Mouse (Mus musculus) frontal cortex, postnatal 36 days (tissue): Measurements from ENCODE around the gene Ccdc60.
"Not testable (repeated sequence)": the region's sequence is repeated elsewhere in the genome, so short reads cannot be mapped to it uniquely, and the experiment has no call there.

Source experiments
- DNase-seq, 2 experiments: peaks; one replicate each; pipeline ENCODE4 v3.0.0; 2022; ENCODE audit warnings: low spot score in 2 of 2

The Ccdc60 gene

GRCm38 (mm10) chr5:116288849-116289570 lies at the start of gene Ccdc60:
Ccdc60 (minus strand) TSS chr5:116288985.
- no peak for DNase-seq

- no peak for DNase-seq
These were observed 47.4 kb upstream of the Ccdc60 start for GRCm38 (mm10) chr5:116336191-116336590.

GRCm38 (mm10) chr5:116328911-116329310 lies 40.1 kb upstream of the Ccdc60 start:
- no peak for DNase-seq

GRCm38 (mm10) chr5:116323401-116323800 lies 34.6 kb upstream of the Ccdc60 start:
- DNase-seq = no peak

GRCm38 (mm10) chr5:116322365-116323027 lies 33.7 kb upstream of the Ccdc60 start:
- peak in 1 of 2 experiments; percentile 11 for DNase-seq

GRCm38 (mm10) chr5:116313711-116314110 lies 24.9 kb upstream of the Ccdc60 start:
- DNase-seq = no peak

- no peak for DNase-seq
These were observed 23.4 kb upstream of the Ccdc60 start for GRCm38 (mm10) chr5:116312111-116312737.

GRCm38 (mm10) chr5:116311636-116312035 lies 22.9 kb upstream of the Ccdc60 start:
- no peak for DNase-seq

GRCm38 (mm10) chr5:116309383-116309801 lies 20.6 kb upstream of the Ccdc60 start:
- no peak for DNase-seq

- DNase-seq = no peak
These were observed 16.8 kb upstream of the Ccdc60 start for GRCm38 (mm10) chr5:116305557-116305956.

GRCm38 (mm10) chr5:116305146-116305545 lies 16.4 kb upstream of the Ccdc60 start:
- not testable (repeated sequence) for DNase-seq

GRCm38 (mm10) chr5:116300984-116301383 lies 12.2 kb upstream of the Ccdc60 start:
- DNase-seq = no peak

GRCm38 (mm10) chr5:116293501-116293900 lies 4.7 kb upstream of the Ccdc60 start:
- peak in 1 of 2 experiments; percentile 25 for DNase-seq

GRCm38 (mm10) chr5:116290584-116290983 lies 1.8 kb upstream of the Ccdc60 start:
- no peak for DNase-seq

- DNase-seq = no peak
These were observed 1.1 kb upstream of the Ccdc60 start for GRCm38 (mm10) chr5:116289897-116290296.

GRCm38 (mm10) chr5:116288183-116288582 lies 602 bp downstream of the Ccdc60 start:
- no peak for DNase-seq

- DNase-seq = no peak
These were observed 3.1 kb downstream of the Ccdc60 start for GRCm38 (mm10) chr5:116285532-116286176.

GRCm38 (mm10) chr5:116280518-116280917 lies 8.3 kb downstream of the Ccdc60 start:
- no peak for DNase-seq

GRCm38 (mm10) chr5:116278436-116278918 lies 10.3 kb downstream of the Ccdc60 start:
- peak; percentile 28 to 60 for DNase-seq

- no peak for DNase-seq
These were observed 10.8 kb downstream of the Ccdc60 start for GRCm38 (mm10) chr5:116277951-116278350.

GRCm38 (mm10) chr5:116274818-116275217 lies 14.0 kb downstream of the Ccdc60 start:
- no peak for DNase-seq

GRCm38 (mm10) chr5:116274365-116274764 lies 14.4 kb downstream of the Ccdc60 start:
- no peak for DNase-seq
